Mouse (Mus musculus): Measurements from ENCODE around the gene Fam167b. TPM values are rescaled to one million over a fixed set of nuclear protein-coding genes. Genes with fewer than 3 reads are reported as not detected.

Fam167b gene
- 3.6 TPM in 2 replicates for polyA plus RNA-seq (2014; fragmentation: Nextera tagmentation; extraction: Ambion mirVana)

GRCm38 (mm10) chr4:129578466-129578865 is at the start of gene Fam167b:
TSS of gene Fam167b (minus strand) at chr4:129578549.
- no peak for ATAC-seq (replicated peaks; ENCODE audit: insufficient number of reproducible peaks, low FRiP score, low TSS enrichment)
- 0 out of 2 replicates have a peak within 1 kb of the TSS, but pooled peaks have one; percentile 12 for H3K4me2 ChIP-seq

GRCm38 (mm10) chr4:129626035-129626434 is 47.7 kb upstream of the Fam167b start:
- peaks cover 34% of the 10 kb centered on the region for H3K36me3 ChIP-seq (ENCODE audit: control insufficient read depth, insufficient read depth, low read length)
- H3K4me2 ChIP-seq: no peak overlapping the region
- 72% methylated on average over 6 of the region's 6 CpGs for WGBS (ENCODE audit: insufficient replicate concordance)

More at GRCm38 (mm10) chr4:129578466-129578865, at the start of gene Fam167b:
- H3K27me3 ChIP-seq (ENCODE audit: control insufficient read depth, insufficient read depth, low read length): no peaks in the 10 kb centered on the region
- peaks cover 6% of the 10 kb centered on the region; the same call in 1 of the 2 replicates for H3K4me1 ChIP-seq (ENCODE audit: control insufficient read depth, insufficient read depth, low read length)
- no peaks in the 10 kb centered on the region for H3K9me3 ChIP-seq (replicated peaks; ENCODE audit: control insufficient read depth, low read length)
- no peaks in the 10 kb centered on the region for H3K36me3 ChIP-seq (ENCODE audit: control insufficient read depth, insufficient read depth, low read length)
- peak within 1 kb of the TSS; percentile 50 for H3K27ac ChIP-seq (ENCODE audit: low read depth, low read length)
- no peak within 1 kb of the TSS for H3K9ac ChIP-seq (ENCODE audit: low read depth, low read length)
- 67% methylated on average over 5 of the region's 5 CpGs for WGBS (ENCODE audit: insufficient replicate concordance)
- H3K4me3 ChIP-seq (ENCODE audit: low read depth, low read length): no peak within 1 kb of the TSS

GRCm38 (mm10) chr4:129625496-129625895 is 47.1 kb upstream of the Fam167b start:
- WGBS (ENCODE audit: insufficient replicate concordance): 43% methylated on average over 4 of the region's 4 CpGs
- no peak overlapping the region for H3K4me3 ChIP-seq (ENCODE audit: low read depth, low read length)
- peaks cover 29% of the 10 kb centered on the region for H3K36me3 ChIP-seq (ENCODE audit: control insufficient read depth, insufficient read depth, low read length)

More at GRCm38 (mm10) chr4:129626035-129626434, 47.7 kb upstream of the Fam167b start:
- Histone ChIP-seq H3K9me3 (replicated peaks; ENCODE audit: control insufficient read depth, low read length) (no peaks in the 10 kb centered on the region), H3K4me1 (ENCODE audit: control insufficient read depth, insufficient read depth, low read length) (peaks cover 22% of the 10 kb centered on the region), H3K9ac (ENCODE audit: low read depth, low read length) (no peak overlapping the region), H3K27ac (ENCODE audit: low read depth, low read length) (no peak overlapping the region), H3K27me3 (ENCODE audit: control insufficient read depth, insufficient read depth, low read length) (no peaks in the 10 kb centered on the region), H3K4me3 (ENCODE audit: low read depth, low read length) (no peak overlapping the region)
- no peak for ATAC-seq (replicated peaks; ENCODE audit: insufficient number of reproducible peaks, low FRiP score, low TSS enrichment)

GRCm38 (mm10) chr4:129625029-129625370 is 46.7 kb upstream of the Fam167b start:
- Histone ChIP-seq H3K4me3 (ENCODE audit: low read depth, low read length) (peak overlapping the region; percentile 69), H3K27ac (ENCODE audit: low read depth, low read length) (peak overlapping the region; percentile 78), H3K36me3 (ENCODE audit: control insufficient read depth, insufficient read depth, low read length) (peaks cover 24% of the 10 kb centered on the region), H3K9me3 (replicated peaks; ENCODE audit: control insufficient read depth, low read length) (no peaks in the 10 kb centered on the region), H3K9ac (ENCODE audit: low read depth, low read length) (peak overlapping the region; percentile 54), H3K4me1 (ENCODE audit: control insufficient read depth, insufficient read depth, low read length) (peaks cover 22% of the 10 kb centered on the region), H3K27me3 (ENCODE audit: control insufficient read depth, insufficient read depth, low read length) (no peaks in the 10 kb centered on the region), H3K4me2 (peak overlapping the region; percentile 84)
- WGBS (ENCODE audit: insufficient replicate concordance): under 1% methylated on average over 6 of the region's 6 CpGs
- no peak for ATAC-seq (replicated peaks; ENCODE audit: insufficient number of reproducible peaks, low FRiP score, low TSS enrichment)

More at GRCm38 (mm10) chr4:129625496-129625895, 47.1 kb upstream of the Fam167b start:
- ATAC-seq (replicated peaks; ENCODE audit: insufficient number of reproducible peaks, low FRiP score, low TSS enrichment): no peak
- Histone ChIP-seq H3K27me3 (ENCODE audit: control insufficient read depth, insufficient read depth, low read length) (no peaks in the 10 kb centered on the region), H3K9ac (ENCODE audit: low read depth, low read length) (no peak overlapping the region; the same call in 1 of the 2 replicates), H3K9me3 (replicated peaks; ENCODE audit: control insufficient read depth, low read length) (no peaks in the 10 kb centered on the region), H3K4me2 (peak overlapping the region; percentile 84), H3K27ac (ENCODE audit: low read depth, low read length) (no peak overlapping the region), H3K4me1 (ENCODE audit: control insufficient read depth, insufficient read depth, low read length) (peaks cover 22% of the 10 kb centered on the region)

GRCm38 (mm10) chr4:129624281-129625028 is 46.1 kb upstream of the Fam167b start:
- peak overlapping the region; percentile 82; the same call in 1 of the 2 replicates for H3K9ac ChIP-seq (ENCODE audit: low read depth, low read length)
- H3K9me3 ChIP-seq (replicated peaks; ENCODE audit: control insufficient read depth, low read length): no peaks in the 10 kb centered on the region
- no peaks in the 10 kb centered on the region for H3K27me3 ChIP-seq (ENCODE audit: control insufficient read depth, insufficient read depth, low read length)
- H3K4me3 ChIP-seq (ENCODE audit: low read depth, low read length): peak overlapping the region; percentile 69
- peaks cover 18% of the 10 kb centered on the region for H3K36me3 ChIP-seq (ENCODE audit: control insufficient read depth, insufficient read depth, low read length)
- ATAC-seq (replicated peaks; ENCODE audit: insufficient number of reproducible peaks, low FRiP score, low TSS enrichment): peak; percentile 86
- WGBS (ENCODE audit: insufficient replicate concordance): 1% methylated on average over 18 of the region's 18 CpGs
- H3K27ac ChIP-seq (ENCODE audit: low read depth, low read length): peak overlapping the region; percentile 78
- peak overlapping the region; percentile 84 for H3K4me2 ChIP-seq
- peaks cover 22% of the 10 kb centered on the region for H3K4me1 ChIP-seq (ENCODE audit: control insufficient read depth, insufficient read depth, low read length)

GRCm38 (mm10) chr4:129623681-129624091 is 45.3 kb upstream of the Fam167b start, which contains the start of gene Ccdc28b:
TSS of gene Ccdc28b (minus strand) at chr4:129623947.
- H3K4me1 ChIP-seq (ENCODE audit: control insufficient read depth, insufficient read depth, low read length): peaks cover 22% of the 10 kb centered on the region
- H3K27me3 ChIP-seq (ENCODE audit: control insufficient read depth, insufficient read depth, low read length): no peaks in the 10 kb centered on the region
- no peaks in the 10 kb centered on the region for H3K9me3 ChIP-seq (replicated peaks; ENCODE audit: control insufficient read depth, low read length)
- peak within 1 kb of the TSS; percentile 82 for H3K9ac ChIP-seq (ENCODE audit: low read depth, low read length)
- peak within 1 kb of the TSS; percentile 84 for H3K4me2 ChIP-seq
- peaks cover 10% of the 10 kb centered on the region for H3K36me3 ChIP-seq (ENCODE audit: control insufficient read depth, insufficient read depth, low read length)
- peak within 1 kb of the TSS; percentile 69 for H3K4me3 ChIP-seq (ENCODE audit: low read depth, low read length)
- WGBS (ENCODE audit: insufficient replicate concordance): under 1% methylated on average over 10 of the region's 10 CpGs
- H3K27ac ChIP-seq (ENCODE audit: low read depth, low read length): peak within 1 kb of the TSS; percentile 78
- no peak for ATAC-seq (replicated peaks; ENCODE audit: insufficient number of reproducible peaks, low FRiP score, low TSS enrichment)

GRCm38 (mm10) chr4:129622803-129623535 is 44.6 kb upstream of the Fam167b start:
- Histone ChIP-seq H3K9ac (ENCODE audit: low read depth, low read length) (peak overlapping the region; percentile 82), H3K4me2 (peak overlapping the region; percentile 84), H3K9me3 (replicated peaks; ENCODE audit: control insufficient read depth, low read length) (no peaks in the 10 kb centered on the region), H3K4me3 (ENCODE audit: low read depth, low read length) (peak overlapping the region; percentile 69), H3K4me1 (ENCODE audit: control insufficient read depth, insufficient read depth, low read length) (peaks cover 27% of the 10 kb centered on the region), H3K27me3 (ENCODE audit: control insufficient read depth, insufficient read depth, low read length) (no peaks in the 10 kb centered on the region), H3K27ac (ENCODE audit: low read depth, low read length) (peak overlapping the region; percentile 78; the same call in 1 of the 2 replicates), H3K36me3 (ENCODE audit: control insufficient read depth, insufficient read depth, low read length) (peaks cover 6% of the 10 kb centered on the region)
- ATAC-seq (replicated peaks; ENCODE audit: insufficient number of reproducible peaks, low FRiP score, low TSS enrichment): no peak
- 16% methylated on average over 8 of the region's 8 CpGs for WGBS (ENCODE audit: insufficient replicate concordance)

- WGBS (ENCODE audit: insufficient replicate concordance): 63% methylated on average over 11 of the region's 11 CpGs
- no peak overlapping the region for H3K27ac ChIP-seq (ENCODE audit: low read depth, low read length)
- H3K4me1 ChIP-seq (ENCODE audit: control insufficient read depth, insufficient read depth, low read length): peaks cover 29% of the 10 kb centered on the region
These were observed 43.9 kb upstream of the Fam167b start for GRCm38 (mm10) chr4:129622120-129622802.

More at GRCm38 (mm10) chr4:129622120-129622802, 43.9 kb upstream of the Fam167b start:
- no peaks in the 10 kb centered on the region for H3K27me3 ChIP-seq (ENCODE audit: control insufficient read depth, insufficient read depth, low read length)
- no peaks in the 10 kb centered on the region for H3K9me3 ChIP-seq (replicated peaks; ENCODE audit: control insufficient read depth, low read length)
- peak overlapping the region; percentile 84 for H3K4me2 ChIP-seq
- H3K4me3 ChIP-seq (ENCODE audit: low read depth, low read length): peak overlapping the region; percentile 69; the same call in 1 of the 2 replicates
- H3K36me3 ChIP-seq (ENCODE audit: control insufficient read depth, insufficient read depth, low read length): peaks cover 3% of the 10 kb centered on the region
- H3K9ac ChIP-seq (ENCODE audit: low read depth, low read length): no peak overlapping the region; the same call in 1 of the 2 replicates
- no peak for ATAC-seq (replicated peaks; ENCODE audit: insufficient number of reproducible peaks, low FRiP score, low TSS enrichment)

All from heart, embryonic 11.5 days (tissue).